Mouse (Mus musculus) adrenal gland, postnatal 0 days (tissue): ENCODE measurements around the gene Rfk. TPM values are rescaled to one million over a fixed set of nuclear protein-coding genes. Genes with fewer than 3 reads are reported as not detected.

Source experiments
- polyA plus RNA-seq: library from polyadenylated mRNA; unstranded; fragments of >200 nt; fragmentation: Nextera tagmentation; extraction: Ambion mirVana; gene quantifications from 2 replicates; pipeline ENCODE4 v1.2.1, GENCODE M21; 2015

Gene Rfk
- 135 and 209 TPM in 2 replicates for polyA plus RNA-seq

DNA sequence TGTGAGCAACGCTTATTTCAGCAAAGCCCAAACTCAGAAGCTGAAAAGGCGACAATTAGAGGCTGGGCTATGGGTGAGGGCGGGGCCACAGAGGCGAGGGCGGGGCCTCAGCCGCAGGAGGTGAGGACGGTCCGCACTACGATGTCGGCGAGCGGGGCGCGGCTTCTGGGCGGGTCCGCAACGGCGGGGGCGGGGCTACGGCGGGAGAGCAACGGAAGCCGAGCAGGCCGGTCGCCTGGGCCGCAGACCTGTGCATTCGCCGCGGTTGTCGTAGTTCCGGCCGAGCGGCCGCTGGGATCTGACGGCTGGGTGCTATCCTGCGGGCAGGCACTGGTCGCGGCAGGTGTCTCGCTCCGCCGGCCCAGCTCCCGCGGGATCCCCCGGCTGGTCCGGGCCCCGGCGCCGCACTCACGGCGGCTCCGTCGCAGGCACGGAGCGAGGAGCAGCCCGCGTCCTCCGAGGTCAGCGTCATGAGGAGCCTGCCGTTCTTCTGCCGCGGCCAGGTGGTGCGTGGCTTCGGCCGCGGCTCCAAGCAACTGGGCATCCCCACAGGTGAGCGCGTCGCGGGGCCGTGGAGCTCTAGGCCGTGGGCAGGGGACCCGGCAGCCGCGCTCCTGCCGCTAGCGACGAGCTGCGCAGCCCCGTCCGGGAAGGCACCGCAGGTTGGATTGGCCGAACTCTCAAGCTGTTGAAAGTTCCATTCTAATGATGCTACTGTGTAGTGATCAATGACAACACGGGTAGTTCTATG is at the start of gene Rfk:
Rfk (plus strand) TSS at position 203 of the 751 bp plus-strand sequence.

DNA sequence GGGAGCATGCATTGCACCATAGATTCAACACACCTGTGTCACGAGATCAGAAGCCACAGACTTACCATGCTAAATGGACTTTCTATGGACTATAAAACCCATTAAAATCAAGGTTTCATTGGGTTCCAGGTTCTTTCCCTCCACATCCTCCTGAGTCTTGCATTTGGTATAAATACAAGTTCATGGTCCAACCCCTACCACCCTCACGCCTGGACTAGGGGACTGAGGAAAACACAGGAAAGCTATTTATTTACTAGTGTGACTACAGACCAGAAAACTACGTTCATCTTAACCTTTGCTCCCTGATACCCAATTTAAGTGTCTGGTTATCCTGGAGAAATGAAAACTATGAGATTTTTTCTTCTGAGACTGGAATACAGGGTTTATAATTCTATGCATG is 21.1 kb upstream of the Rfk start, which contains the start of gene Gcnt1:
Gcnt1 (minus strand) TSS at position 144 of the 400 bp plus-strand sequence.

Other genes starting within 250 kb of the Rfk start
- 1.9 and 2.7 TPM in 2 replicates for gene Gcnt1, start 21.2 kb upstream of the Rfk start, polyA plus RNA-seq